Mouse (Mus musculus) heart, postnatal 14 days (tissue): ENCODE results near the gene Ppp3ca. TPM values are rescaled to one million over a fixed set of nuclear protein-coding genes. Genes with fewer than 3 reads are reported as not detected.
"Not testable (repeated sequence)": the region's sequence is repeated elsewhere in the genome, so short reads cannot be mapped to it uniquely, and the experiment has no call there.

Experiments
- DNase-seq, 2 experiments: peaks; one replicate each; pipeline ENCODE4 v3.0.0; 2021 to 2022
- intact Hi-C: fragments of 180-260 bp; cut with DNase I; formaldehyde crosslinking; loops from one replicate; pipeline ENCODE4 v1.15.1; 2025
- total RNA-seq, 2 experiments: library from RNA; stranded (reverse); gene quantifications; 2 replicates each; pipeline ENCODE4 v1.2.3; 2021

The Ppp3ca gene
- total RNA-seq, 2 experiments from 2014 or later, result 50.0 to 53.5 TPM

DNA sequence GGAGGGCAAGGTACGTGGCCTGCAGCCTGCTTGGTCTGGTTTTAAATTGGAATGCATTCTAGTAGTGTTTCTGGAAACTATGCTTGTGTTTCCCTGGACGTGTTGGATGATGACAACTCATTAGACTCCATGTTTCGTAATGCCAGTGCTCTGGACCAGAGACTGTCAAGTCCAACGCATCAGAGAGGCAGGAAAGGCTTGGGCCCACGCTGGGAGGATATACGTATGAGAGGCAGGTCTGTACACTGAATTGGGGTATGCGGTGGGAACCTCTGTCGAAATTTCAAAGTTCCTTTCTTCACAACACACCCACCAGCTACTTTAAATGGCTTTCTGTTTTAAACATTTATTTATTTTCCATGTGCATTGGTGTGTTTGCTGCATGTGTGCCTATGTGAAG, 12.3 kb downstream of the Ppp3ca start:
- DNase-seq, result no peak
- intact Hi-C loops, result loop anchor here (5.0 kb wide), 1 partner anchor 180 kb away; no protein-coding TSS in a partner anchor

GRCm38 (mm10) chr3:136684191-136684958, 14.5 kb downstream of the Ppp3ca start:
- no peak for DNase-seq
- intact Hi-C loops, result loop anchor here (5.0 kb wide), 1 partner anchor 178 kb away; no protein-coding TSS in a partner anchor

DNA sequence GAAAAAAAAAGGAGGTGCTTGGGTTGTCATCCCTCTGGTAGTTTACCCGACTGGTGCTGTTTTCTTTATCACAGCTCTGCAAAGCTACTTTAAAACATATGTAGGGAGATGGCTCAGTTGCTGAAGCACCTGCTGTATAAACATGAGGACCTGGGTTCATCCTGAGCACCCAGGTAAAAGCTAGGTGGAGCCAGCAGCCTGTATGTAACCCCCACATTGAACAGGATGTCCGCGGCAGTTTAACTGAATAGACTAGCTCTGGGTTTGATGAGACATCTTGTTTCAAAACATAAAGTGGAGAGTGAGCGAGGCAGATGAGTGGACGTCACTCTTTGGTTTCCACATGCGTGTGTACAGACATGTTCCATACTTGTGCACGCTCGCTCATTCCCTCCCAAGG, 16.5 kb downstream of the Ppp3ca start:
- intact Hi-C loops, result no loop called here
- no peak for DNase-seq

GRCm38 (mm10) chr3:136688101-136688586, 18.2 kb downstream of the Ppp3ca start:
- intact Hi-C loops, result no loop called here
- no peak for DNase-seq

GRCm38 (mm10) chr3:136689793-136690543, 20.0 kb downstream of the Ppp3ca start:
- no peak for DNase-seq
- intact Hi-C loops, result no loop called here

DNA sequence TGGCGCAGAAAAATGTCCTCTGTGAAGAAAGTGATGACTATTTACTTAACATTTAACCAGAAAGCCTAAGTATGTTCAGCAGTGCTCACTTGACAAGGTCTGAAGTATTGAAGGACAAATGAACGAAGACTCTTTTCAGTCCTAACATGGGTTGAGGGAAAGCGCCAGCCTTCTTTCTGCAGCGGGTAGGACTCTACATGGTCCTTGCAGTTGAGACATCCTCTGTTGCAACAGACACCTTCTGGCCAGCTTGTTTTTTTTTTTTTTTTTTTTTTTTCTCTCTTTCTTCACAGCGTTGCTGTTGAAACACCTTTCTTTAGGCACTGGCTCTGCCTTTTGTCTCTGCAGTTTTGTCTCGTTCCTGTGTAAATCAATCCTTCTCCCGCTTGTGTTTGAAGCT, 22.1 kb downstream of the Ppp3ca start:
- no peak for DNase-seq
- intact Hi-C loops, result no loop called here

DNA sequence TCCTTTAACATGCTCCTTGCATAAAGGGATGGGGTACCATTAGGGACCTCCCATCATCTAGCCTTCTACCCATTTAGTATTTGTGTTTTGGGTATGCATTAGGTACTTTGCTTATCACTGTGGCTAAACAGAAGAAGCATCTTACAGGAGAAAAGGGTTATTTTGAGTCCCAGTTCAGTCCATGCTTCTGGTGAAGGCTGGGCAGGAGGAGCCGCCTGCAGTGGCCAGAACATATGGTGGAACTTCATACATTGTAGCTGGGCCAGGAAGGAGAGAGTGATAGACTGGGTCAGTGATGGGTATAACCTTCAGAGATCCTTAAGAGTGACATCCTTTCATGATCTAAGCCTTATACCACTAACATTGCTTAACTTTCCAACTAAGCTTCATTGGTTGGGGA, 23.6 kb downstream of the Ppp3ca start:
- no peak for DNase-seq
- intact Hi-C loops, result no loop called here

DNA sequence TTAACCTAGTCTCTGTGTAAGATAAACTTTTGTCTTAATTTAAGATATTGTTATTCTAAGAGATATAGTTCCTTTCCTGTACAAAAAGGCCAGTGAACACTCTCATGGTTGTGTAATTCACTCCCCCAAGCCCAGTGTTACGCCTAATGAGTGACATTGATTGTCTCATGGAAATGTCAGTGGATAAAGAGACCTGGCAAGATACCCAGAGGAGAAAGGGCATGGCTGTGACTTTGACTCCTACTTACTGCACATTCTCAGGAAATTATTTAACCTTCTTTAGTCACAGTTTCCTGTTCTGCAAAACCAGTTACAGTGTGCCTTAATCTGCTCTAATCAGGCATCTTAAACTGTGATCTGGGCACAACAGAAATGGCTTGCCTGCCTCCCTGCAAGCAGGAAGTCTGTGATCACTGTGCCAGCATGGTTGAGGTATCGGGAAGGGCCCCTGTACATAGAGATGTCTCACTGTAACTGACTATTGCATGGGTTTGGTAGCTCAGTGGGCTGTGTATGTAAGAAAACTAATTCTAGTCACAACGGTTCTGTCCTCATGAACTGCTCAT, 27.8 kb downstream of the Ppp3ca start:
- no peak for DNase-seq

GRCm38 (mm10) chr3:136699711-136700110, 29.8 kb downstream of the Ppp3ca start:
- intact Hi-C loops, DNase-seq: not testable (repeated sequence)

More for the DNA sequence above, 27.8 kb downstream of the Ppp3ca start:
- intact Hi-C loops, result loop anchor here (2.0 kb wide), 1 partner anchor 27 kb away; the partner anchor contains the start of gene Ppp3ca

DNA sequence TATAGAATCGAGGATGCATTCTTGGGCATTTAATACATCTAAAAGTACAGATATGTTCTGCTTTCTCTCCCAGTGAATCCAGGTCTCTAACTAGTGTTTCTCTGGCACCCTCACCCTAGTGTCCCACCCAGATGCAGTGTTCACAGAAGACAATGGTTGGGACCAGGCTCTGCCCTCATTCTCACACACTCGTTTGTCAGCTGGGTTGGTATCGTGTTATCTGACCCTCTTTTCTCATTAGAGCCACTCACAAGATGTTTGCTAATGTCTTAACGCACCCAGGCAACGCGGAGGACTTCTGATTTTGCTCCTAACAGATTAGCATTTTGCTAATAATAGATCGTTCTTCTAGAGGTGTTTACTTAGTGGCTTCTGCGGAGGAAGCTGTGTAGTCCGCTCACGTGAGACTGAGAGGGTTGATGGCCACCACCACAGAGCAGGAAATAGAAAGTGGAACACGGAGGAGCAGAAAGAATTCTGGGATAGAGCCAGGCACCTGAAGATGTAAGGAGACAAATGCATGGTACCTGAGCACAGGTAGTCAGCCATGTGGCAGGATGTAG, 30.6 kb downstream of the Ppp3ca start:
- no peak for DNase-seq
- intact Hi-C loops, result no loop called here

- intact Hi-C loops, result no loop called here
- DNase-seq, result no peak
Observed at GRCm38 (mm10) chr3:136702861-136703260, 32.9 kb downstream of the Ppp3ca start.

DNA sequence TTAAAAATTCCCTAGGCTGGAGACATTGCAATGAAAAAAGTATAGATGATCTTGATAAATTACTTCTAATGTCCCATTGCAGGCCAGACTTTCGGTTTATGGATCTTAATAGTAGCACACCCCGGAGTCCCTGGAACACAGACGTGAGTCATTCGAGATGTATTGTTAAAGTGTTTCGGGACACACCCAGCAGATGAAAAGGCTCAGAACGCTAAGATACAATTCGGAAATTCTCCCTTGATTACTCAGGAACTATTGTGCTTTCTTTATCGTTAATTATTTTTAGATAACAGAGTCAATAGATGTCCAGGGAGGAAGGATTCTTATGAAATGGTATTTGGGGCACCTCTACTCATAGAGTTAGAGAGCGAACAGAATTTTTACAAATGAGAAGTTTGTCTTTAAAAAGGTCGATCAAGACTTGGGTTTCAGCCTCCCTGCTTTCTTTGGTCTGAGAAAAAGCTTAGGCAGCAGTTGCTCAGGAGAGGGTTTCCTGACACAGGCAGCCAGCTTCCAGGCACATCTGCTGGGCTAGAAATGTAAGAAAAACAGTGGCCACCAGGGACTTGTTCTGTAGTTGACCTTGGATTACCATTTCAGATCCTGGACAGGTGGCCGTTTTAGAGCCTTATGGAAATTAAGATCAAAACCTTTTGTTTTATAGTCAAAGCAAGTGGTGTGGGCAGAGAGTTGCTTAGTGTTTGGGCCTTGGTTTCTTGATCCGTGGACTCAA, 34.8 kb downstream of the Ppp3ca start:
- intact Hi-C loops, result no loop called here
- DNase-seq, result no peak

DNA sequence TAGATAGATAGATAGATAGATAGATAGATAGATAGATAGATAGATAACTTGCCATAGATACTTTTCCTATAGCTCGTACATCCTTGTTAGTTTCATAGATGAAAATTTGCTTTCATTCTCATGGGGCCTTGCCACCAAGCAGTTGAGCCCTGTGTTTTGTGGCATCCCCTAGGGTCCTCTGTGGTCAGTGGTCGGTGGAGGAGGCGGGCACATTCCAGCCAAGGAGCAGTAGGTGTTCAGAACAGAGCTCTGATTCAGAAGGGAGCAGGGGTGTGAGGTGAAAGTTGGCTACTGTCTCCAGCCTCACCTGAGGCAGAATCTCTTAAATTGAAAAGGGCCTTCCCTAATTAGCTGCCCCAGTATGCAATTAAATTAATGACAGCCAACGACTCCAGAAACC, 36.1 kb downstream of the Ppp3ca start:
- intact Hi-C loops, result no loop called here
- no peak for DNase-seq

- no peak for DNase-seq
- intact Hi-C loops, result no loop called here
Observed at GRCm38 (mm10) chr3:136706771-136707170, 36.8 kb downstream of the Ppp3ca start.

GRCm38 (mm10) chr3:136707222-136708019, 37.5 kb downstream of the Ppp3ca start:
- no peak for DNase-seq
- intact Hi-C loops, result no loop called here

- intact Hi-C loops, result no loop called here
- DNase-seq, result no peak
Observed at GRCm38 (mm10) chr3:136708230-136708629, 38.3 kb downstream of the Ppp3ca start.

- intact Hi-C loops, result no loop called here
- DNase-seq, result no peak
Observed at GRCm38 (mm10) chr3:136710310-136710906, 40.5 kb downstream of the Ppp3ca start.

DNA sequence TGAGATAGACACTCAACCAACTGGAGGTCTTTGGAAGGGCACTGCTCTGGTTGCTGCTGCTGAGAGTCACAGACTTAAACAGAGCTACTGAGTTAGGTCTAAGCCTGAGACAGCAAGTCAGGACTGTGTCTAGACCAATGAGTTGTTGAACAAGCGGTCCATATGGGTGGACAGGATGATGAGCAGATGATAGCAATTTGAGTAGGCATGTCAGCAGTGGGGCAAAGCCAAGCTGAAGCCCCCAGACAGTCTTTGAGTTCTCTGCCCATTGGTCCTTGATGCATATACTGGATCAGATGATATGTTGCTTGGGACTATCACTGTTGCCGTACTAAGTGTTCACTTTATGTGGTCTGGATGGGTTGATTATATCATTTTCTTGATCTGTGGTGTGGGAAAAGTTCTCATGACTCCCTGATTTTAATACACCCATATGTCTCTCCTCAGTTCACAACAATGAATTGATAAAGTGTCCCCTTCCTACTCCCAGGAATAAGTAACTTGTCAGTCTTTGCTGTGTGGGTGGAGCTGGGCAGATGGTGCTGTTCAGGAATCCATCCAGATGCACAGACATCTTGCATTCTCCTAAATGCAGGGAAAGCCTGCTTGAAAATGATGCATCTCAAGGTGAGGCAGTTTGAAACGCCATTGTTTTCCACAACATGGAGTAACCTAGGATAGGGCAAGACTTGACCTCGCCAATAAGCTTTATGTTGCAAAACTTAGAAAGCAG, 44.5 kb downstream of the Ppp3ca start:
- DNase-seq, result no peak
- intact Hi-C loops, result no loop called here
